Mouse (Mus musculus): ENCODE data around the gene Cd3eap.

Gene Cd3eap

GRCm38 (mm10) chr7:19331910-19332309 lies 27.4 kb downstream of the Cd3eap start:
- no peak for DNase-seq (ENCODE audit: low spot score)

DNA sequence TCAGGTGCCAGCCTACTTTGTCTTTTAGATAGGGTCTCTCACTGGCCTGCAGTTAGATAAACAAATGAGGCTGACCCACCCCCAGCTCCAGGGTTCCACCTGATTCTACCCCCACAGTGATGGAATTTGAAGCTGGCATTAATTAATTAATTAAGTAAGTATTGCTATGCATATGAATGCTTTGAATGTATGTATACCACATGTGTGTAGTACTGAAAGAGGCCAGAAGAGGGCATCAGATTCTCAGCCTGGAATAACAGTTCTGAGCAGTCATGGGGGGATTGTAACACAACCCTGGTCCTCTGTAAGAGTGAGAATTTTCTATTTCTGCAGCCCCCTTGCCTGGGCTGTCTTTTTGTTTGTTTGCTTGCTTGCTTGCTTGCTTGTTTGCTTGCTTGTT lies 30.9 kb downstream of the Cd3eap start:
- DNase-seq (ENCODE audit: low spot score) = no peak

GRCm38 (mm10) chr7:19327782-19328181 lies 31.5 kb downstream of the Cd3eap start:
- DNase-seq (ENCODE audit: low spot score) = no peak

DNA sequence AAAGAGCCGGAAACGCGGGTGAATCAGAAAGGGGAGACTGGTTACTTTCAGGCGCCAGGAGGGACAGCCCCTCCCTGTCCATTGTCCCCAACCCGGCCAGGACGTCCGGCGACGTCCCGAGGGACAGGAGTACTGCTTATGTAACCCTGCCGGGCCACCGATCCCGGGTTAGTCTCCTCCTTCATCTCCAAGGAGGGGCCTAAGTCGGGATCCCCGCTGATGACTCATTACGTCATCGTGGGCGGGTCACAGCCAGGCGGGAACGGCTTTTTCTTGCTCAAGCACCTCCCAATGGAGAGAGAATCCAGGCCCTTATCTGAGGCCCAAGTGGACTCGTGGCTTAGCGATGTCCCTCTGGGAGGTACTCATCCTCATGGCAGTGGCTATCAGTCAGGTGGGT lies 32.2 kb downstream of the Cd3eap start:
- DNase-seq (ENCODE audit: low spot score) = peak; percentile 77

DNA sequence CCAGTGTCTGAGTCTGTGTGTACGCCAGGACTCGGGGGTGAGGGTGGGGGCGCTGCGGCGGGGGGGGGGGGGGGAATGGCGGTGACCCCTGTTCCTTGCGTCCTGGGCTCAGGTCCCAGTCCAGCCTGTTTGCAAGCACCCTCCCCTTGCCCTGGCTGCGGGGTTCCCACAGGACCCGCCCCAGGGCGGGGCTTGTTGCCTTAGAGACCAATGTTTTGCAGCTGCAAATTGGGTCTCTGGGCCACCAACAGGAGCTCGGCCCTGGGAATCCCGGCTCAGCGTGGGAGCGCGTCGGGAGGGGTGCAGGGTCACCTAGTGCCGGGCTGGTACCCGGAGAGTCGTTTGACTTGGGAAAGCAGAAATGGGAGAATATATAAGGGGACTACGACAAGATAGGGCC lies 32.9 kb downstream of the Cd3eap start:
- peak; percentile 79 for DNase-seq (ENCODE audit: low spot score)

DNA sequence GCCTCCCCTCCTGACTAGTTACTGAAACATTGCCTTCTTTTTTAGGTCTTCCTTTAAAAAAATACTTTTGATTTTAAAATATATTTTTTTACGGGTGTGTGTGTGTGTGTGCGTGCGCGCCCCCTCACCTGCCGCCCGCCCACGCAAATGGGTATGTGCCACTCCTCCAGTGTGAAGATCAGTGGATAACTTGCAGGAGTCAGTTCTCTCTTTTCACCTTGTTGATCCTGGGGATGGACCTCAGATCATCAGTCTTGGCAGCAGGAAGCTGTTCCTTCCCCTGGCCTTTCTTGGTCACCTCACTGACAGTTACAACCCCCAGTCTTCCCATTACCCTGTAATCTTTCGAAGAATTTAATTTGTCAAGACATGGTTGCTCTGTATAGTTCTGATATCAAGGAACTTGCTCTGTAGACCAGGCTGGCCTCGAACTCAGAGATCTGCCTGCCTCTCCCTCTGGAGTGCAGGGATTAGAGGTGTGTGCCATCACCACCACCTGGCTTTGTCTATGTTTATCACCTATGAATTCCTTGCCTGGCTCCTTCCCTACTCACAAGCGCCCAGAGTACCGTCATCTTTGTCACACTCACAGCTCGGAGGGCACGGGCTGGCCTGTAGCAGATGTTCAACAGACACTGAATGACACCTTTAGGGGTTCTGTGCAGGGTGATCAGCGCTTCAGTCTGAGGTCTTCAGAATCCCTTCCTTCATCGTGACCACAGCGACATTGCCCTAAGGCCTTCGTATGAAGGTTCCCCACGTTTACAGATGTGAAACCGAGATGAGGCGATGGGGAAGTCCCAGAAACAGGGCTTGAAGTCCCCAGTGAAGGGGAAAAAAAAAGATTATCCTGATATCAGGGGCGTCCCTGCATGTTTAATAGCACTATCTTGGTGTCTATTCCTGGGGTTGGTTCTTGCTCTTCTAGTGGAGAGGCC lies 33.8 kb downstream of the Cd3eap start:
- DNase-seq (ENCODE audit: low spot score) = no peak

DNA sequence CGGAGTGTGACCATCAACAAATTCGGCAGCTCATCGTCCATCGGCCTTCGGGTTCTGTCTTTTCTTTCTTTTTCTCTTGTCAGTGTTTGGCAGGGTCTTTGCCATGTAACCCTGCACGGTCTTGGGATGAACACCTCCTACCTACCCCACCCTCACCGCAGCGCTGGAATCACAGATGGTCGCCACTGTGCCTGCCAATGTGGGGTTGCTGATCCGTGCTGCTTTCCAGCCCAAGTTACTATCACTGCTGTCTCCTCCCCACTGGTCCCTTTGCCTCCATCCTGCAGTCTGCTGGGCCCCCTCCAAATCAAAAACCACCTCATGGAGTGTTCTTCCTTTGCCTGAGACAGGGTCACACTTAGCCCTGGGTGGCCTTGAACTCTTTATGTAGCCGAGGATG lies 35.1 kb downstream of the Cd3eap start:
- no peak for DNase-seq (ENCODE audit: low spot score)

DNA sequence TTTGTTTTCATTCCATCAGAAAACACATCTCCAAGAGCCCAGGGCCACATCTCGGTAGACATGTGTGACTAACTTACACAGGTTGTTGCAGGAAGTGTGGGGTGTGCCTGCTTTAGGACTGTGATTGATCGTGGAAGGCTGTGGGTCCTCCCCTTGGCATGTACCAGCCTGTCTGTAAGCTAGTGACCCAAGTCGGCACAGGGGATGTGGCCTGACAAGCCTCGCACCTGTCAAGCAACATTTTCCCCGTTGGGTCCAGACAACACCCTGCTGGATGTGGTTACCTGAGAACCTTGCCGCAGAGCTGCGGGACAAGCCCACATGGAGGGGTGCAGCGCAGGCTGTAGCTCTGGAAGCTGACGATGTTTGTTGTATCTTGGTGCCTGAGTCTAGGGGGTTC lies 36.8 kb downstream of the Cd3eap start:
- no peak for DNase-seq (ENCODE audit: low spot score)

GRCm38 (mm10) chr7:19321464-19321863 lies 37.8 kb downstream of the Cd3eap start:
- DNase-seq (ENCODE audit: low spot score) = no peak

DNA sequence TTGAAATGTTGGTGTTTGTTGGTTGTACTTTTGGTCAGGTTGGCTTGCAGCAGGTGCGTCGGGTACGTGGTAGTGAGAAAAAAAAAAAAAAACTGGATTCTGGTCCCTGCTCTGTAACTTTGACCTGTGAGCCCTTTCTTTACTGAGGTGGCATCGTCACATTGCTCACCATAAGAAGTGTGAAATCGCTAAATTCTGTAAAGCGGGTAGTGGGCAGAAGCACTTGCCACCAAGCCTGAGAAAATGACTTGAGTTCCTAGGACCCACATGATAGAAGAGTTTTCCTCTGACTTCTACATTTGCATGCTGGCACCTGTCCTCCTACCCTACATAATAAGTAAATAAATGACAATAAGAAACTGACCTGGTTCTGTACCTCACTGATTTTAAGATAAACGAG lies 38.6 kb downstream of the Cd3eap start:
- DNase-seq (ENCODE audit: low spot score) = no peak

DNA sequence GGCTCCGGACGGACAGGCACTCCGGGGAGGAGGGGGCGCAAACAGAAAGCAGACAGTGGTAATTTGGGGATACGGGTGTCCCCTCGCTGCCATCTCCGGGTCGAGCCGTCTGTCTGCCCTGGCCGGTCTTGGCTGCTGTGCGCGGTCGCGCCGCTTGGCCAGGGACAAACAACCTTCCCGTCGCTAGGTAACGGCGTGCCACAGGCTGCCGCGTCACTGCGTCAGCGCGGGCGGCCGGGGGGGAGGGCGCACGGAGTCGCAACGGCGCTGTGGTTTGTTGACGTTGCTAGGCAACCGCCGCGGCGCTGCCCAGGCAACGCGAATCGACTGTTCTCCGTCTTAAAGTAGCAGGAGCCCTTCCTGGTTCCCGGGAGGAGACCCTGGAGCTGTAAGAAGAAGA lies 39.4 kb downstream of the Cd3eap start:
- DNase-seq (ENCODE audit: low spot score) = peak; percentile 93

DNA sequence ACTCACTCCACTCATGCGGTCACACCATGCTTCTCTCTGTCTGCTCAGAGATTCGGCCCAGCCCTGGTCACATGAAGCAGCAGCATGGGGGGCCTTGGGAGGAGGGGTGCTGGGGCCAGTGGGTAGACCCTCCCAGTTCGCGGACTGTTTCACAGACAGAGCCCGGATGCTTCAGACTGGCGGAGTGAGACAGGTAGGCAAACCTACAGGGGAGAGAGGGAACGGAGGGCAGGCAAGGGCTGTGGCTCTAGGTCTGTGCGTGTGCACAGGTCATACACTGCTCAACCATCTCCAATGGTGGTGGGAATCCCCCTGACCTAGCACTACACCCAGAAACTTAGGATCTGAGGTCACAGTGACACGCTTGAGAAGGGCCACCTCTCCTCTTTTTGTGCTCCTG lies 39.8 kb downstream of the Cd3eap start:
- no peak for DNase-seq (ENCODE audit: low spot score)

DNA sequence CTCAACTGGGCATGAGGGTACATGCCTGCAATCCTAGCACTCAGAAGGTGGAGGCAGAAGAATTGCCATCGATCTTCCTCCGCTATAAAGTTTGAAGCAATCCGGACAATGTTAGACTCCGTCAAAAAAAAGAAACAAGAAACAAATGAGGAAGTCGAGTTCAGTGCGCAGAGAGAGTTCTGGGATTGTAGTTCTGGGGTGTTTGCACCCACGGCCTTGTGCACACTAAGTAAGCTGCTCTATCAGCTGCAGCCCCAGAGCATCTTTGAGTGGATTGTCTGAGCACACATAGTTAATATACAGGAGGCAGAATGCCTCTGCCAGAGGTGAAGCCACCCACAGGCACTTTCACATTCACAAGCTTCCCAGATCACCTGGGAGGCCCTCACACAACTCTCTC lies 40.6 kb downstream of the Cd3eap start:
- no peak for DNase-seq (ENCODE audit: low spot score)

- DNase-seq (ENCODE audit: low spot score) = no peak
These were observed 41.1 kb downstream of the Cd3eap start for GRCm38 (mm10) chr7:19318201-19318600.

GRCm38 (mm10) chr7:19316451-19317161 lies 42.7 kb downstream of the Cd3eap start:
- no peak for DNase-seq (ENCODE audit: low spot score)

GRCm38 (mm10) chr7:19314033-19314432 lies 45.2 kb downstream of the Cd3eap start:
- DNase-seq (ENCODE audit: low spot score) = no peak

DNA sequence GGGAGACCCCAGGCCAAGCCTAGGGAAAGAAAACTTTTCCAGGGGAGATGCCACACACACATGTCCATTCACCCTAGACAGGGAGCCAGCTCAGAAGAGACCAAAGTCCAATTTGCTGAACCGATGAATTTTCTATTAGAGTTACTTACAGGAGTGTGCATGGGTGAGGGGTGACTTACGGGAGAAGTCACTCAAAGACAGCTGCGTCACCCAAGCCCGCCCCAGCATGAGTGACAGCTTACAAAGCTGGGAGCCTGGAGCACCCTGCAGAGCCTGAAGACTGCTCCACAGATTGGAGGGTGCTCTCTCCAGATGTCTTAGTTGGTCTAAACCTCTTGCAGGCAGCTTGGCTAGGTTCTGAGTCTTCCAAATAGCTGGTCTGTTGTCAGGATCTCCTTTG lies 47.3 kb downstream of the Cd3eap start:
- DNase-seq (ENCODE audit: low spot score) = no peak

GRCm38 (mm10) chr7:19309884-19310641 lies 49.2 kb downstream of the Cd3eap start, which contains the start of gene Fosb:
Gene Fosb, minus strand, starts transcription at chr7:19310051.
- peak; percentile 88 for DNase-seq (ENCODE audit: low spot score)

DNA sequence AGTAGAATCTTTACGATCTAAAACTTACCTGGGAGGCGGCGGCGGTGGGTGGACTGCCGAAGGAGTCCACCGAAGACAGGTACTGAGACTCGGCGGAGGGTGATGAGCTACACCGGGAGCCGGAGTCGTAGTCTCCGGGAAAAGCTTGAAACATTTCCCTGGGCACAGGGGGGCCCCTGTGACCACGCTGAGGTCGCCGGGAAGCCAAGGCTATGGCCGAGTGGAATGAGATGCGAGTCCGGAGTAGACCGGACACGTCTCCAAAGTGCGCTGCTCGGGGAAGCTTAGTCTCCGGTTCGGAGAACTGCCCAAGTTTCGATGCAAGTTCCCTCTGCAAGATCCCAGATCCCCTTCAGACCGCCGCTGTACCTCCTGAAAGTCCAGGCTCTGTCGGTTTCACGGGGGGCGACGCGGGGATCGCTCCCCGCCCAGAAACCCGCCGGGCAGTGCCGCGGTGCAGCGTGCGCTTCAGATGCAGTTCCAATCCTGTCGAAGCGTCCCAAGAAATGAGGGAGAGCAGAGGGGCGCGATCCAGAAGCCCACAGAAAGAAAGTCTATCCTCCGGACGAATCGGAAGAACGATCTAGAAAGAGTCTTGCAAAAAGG lies 49.9 kb downstream of the Cd3eap start:
- no peak for DNase-seq (ENCODE audit: low spot score)

- peak; percentile 91 for DNase-seq (ENCODE audit: low spot score)
These were observed 50.6 kb downstream of the Cd3eap start for GRCm38 (mm10) chr7:19308454-19309277.

Measured in ovary, adult 18-20 months (tissue).